Mouse (Mus musculus): ENCODE results near the gene Tet1. TPM values are rescaled to one million over a fixed set of nuclear protein-coding genes. Genes with fewer than 3 reads are reported as not detected.

The Tet1 gene
- polyA plus RNA-seq, 1 experiment from 2014 or later, result 28.7 TPM

- no peak for ATAC-seq (ENCODE audit: insufficient number of reproducible peaks, insufficient read depth, low FRiP score, low TSS enrichment, low read depth)
- Histone ChIP-seq H3K4me2 (no peak overlapping the region), H3K9me3 (no peaks in the 10 kb centered on the region), H3K9ac (replicated peaks) (no peak overlapping the region), H3K27ac (no peak overlapping the region), H3K4me1 (replicated peaks) (no peaks in the 10 kb centered on the region), H3K4me3 (replicated peaks) (no peak overlapping the region), H3K36me3 (no peaks in the 10 kb centered on the region), H3K27me3 (no peaks in the 10 kb centered on the region)
- WGBS, result 56% methylated on average over 1 of the region's 1 CpGs
Observed at GRCm38 (mm10) chr10:62902829-62903228, 6.0 kb downstream of the Tet1 start.

DNA sequence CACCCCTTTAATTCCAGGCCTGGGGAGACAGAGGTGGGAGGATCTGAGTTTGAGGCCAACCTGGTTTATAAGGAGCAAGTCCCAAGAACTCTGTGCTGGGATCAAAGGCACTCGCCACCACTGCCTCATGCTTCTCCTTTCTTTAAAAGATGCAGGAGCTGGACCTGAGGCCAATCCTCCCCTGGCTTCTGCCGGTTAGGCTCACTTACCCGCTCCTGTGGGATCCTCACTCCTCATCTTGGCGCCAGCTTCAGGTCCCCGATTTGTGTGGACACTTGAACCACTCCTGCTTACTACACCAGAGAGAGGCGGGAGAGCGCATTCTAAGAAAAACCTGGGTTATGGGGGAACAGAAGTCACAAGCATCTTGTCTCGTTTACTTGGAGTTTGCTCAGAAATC, 7.0 kb downstream of the Tet1 start:
- H3K9ac ChIP-seq (replicated peaks), result no peak overlapping the region
- H3K36me3 ChIP-seq, result no peaks in the 10 kb centered on the region
- no peaks in the 10 kb centered on the region for H3K27me3 ChIP-seq
- no peak overlapping the region for H3K27ac ChIP-seq
- H3K4me1 ChIP-seq (replicated peaks), result no peaks in the 10 kb centered on the region
- 31% methylated on average over 8 of the region's 8 CpGs for WGBS
- no peak overlapping the region for H3K4me2 ChIP-seq
- no peak overlapping the region for H3K4me3 ChIP-seq (replicated peaks)
- no peak for ATAC-seq (ENCODE audit: insufficient number of reproducible peaks, insufficient read depth, low FRiP score, low TSS enrichment, low read depth)
- no peaks in the 10 kb centered on the region for H3K9me3 ChIP-seq

DNA sequence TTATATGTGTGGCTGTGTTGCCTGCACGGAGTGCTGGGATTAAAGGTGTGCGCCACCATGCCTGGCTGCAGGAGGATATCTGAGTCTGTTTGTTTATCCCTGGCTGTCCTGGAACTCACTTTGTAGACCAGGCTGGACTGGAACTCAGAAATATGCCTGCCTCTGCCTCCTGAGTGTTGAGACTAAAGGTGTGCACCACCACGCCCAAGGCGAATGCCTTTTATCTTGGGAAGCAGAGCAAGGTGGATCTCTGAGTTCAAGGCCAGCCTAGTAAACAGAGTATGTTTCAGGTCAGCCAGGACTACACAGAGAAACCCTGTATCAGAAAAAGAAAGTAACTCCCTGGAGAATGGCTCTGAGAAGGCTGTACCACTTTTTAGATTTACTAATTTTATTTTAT, 8.7 kb downstream of the Tet1 start:
- H3K9ac ChIP-seq (replicated peaks), result no peak overlapping the region
- H3K27me3 ChIP-seq, result no peaks in the 10 kb centered on the region
- no peak overlapping the region for H3K4me3 ChIP-seq (replicated peaks)
- 96% methylated on average over 4 of the region's 4 CpGs for WGBS
- H3K4me2 ChIP-seq, result no peak overlapping the region
- H3K27ac ChIP-seq, result no peak overlapping the region
- no peak for ATAC-seq (ENCODE audit: insufficient number of reproducible peaks, insufficient read depth, low FRiP score, low TSS enrichment, low read depth)
- H3K9me3 ChIP-seq, result no peaks in the 10 kb centered on the region
- no peaks in the 10 kb centered on the region for H3K4me1 ChIP-seq (replicated peaks)
- no peaks in the 10 kb centered on the region for H3K36me3 ChIP-seq

GRCm38 (mm10) chr10:62898061-62898460, 10.7 kb downstream of the Tet1 start:
- Histone ChIP-seq H3K9ac (replicated peaks) (no peak overlapping the region), H3K4me2 (no peak overlapping the region), H3K27ac (no peak overlapping the region), H3K4me3 (replicated peaks) (no peak overlapping the region), H3K36me3 (no peaks in the 10 kb centered on the region), H3K9me3 (no peaks in the 10 kb centered on the region), H3K4me1 (replicated peaks) (no peaks in the 10 kb centered on the region), H3K27me3 (no peaks in the 10 kb centered on the region)
- no peak for ATAC-seq (ENCODE audit: insufficient number of reproducible peaks, insufficient read depth, low FRiP score, low TSS enrichment, low read depth)
- WGBS, result 80% methylated on average over 2 of the region's 2 CpGs

DNA sequence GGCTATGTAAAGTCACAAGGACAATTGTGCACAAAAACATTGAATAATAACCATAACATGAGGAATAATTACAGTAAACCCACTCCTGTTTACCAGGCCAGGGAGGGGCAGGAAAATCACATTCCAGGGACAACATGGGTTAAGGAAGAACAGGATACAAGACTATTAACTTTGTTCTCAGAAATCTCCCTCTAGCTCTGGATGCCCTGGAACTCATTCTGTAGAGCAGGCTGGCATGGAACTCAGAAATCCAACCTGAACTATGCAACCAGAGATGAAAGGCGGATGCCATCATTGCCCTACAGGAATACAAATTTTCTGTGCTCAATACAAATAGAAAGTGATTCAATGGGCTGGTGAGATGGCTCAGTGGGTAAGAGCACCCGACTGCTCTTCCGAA, 11.4 kb downstream of the Tet1 start:
- Histone ChIP-seq H3K4me1 (replicated peaks) (no peaks in the 10 kb centered on the region), H3K36me3 (no peaks in the 10 kb centered on the region), H3K4me3 (replicated peaks) (no peak overlapping the region), H3K9me3 (no peaks in the 10 kb centered on the region), H3K27ac (no peak overlapping the region), H3K4me2 (no peak overlapping the region), H3K27me3 (no peaks in the 10 kb centered on the region), H3K9ac (replicated peaks) (no peak overlapping the region)
- no peak for ATAC-seq (ENCODE audit: insufficient number of reproducible peaks, insufficient read depth, low FRiP score, low TSS enrichment, low read depth)
- 95% methylated on average over 3 of the region's 3 CpGs for WGBS

DNA sequence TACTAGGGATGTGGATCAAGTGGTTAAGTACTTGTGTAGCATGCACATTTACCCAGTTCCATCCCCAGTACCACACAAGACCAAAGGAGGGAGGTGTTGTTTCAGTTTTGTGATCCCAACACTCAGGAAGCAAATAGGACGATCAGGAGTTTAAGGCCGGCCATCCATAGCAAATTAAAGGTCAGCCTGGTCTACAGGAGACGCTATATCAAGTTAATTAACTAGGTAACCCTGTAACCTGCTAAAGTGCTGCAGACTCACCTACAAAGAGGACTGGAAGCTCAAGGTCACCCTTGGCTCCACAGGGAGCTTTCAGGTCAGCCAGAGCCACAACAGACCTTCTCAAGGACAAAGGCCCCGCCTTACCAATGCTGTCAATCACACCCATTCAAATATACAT, 12.0 kb downstream of the Tet1 start:
- Histone ChIP-seq H3K9ac (replicated peaks) (no peak overlapping the region), H3K4me2 (no peak overlapping the region), H3K4me3 (replicated peaks) (no peak overlapping the region), H3K4me1 (replicated peaks) (no peaks in the 10 kb centered on the region), H3K36me3 (no peaks in the 10 kb centered on the region), H3K9me3 (no peaks in the 10 kb centered on the region), H3K27ac (no peak overlapping the region), H3K27me3 (no peaks in the 10 kb centered on the region)
- 62% methylated on average over 4 of the region's 4 CpGs for WGBS
- no peak for ATAC-seq (ENCODE audit: insufficient number of reproducible peaks, insufficient read depth, low FRiP score, low TSS enrichment, low read depth)

DNA sequence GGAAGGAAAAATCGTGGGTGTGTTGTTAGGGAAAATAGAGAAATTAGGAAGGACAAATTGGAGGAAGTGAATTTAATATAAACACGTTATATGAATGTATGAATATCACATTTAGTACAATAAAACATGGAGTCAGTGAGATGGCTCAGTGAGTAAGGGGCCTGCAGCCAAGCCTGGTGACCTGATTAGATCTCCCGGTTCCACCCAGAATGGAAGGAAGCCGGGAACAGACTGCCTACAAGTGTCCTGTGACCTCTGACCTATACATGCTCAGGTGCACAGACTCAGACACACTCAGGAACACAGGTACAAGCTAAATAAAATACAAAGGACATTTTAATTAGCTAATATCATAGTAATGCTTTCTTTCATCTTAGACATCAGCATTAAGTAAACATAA, 12.8 kb downstream of the Tet1 start:
- Histone ChIP-seq H3K36me3 (no peaks in the 10 kb centered on the region), H3K4me1 (replicated peaks) (no peaks in the 10 kb centered on the region)
- WGBS, result 72% methylated on average over 4 of the region's 4 CpGs

GRCm38 (mm10) chr10:62895386-62895785, 13.4 kb downstream of the Tet1 start:
- Histone ChIP-seq H3K9me3 (no peaks in the 10 kb centered on the region), H3K4me1 (replicated peaks) (no peaks in the 10 kb centered on the region), H3K36me3 (no peaks in the 10 kb centered on the region), H3K27ac (no peak overlapping the region), H3K4me3 (replicated peaks) (no peak overlapping the region), H3K4me2 (no peak overlapping the region), H3K27me3 (no peaks in the 10 kb centered on the region), H3K9ac (replicated peaks) (no peak overlapping the region)
- 77% methylated on average over 6 of the region's 6 CpGs for WGBS
- no peak for ATAC-seq (ENCODE audit: insufficient number of reproducible peaks, insufficient read depth, low FRiP score, low TSS enrichment, low read depth)

More for the DNA sequence above, 12.8 kb downstream of the Tet1 start:
- no peak overlapping the region for H3K4me2 ChIP-seq
- no peak overlapping the region for H3K9ac ChIP-seq (replicated peaks)
- H3K27ac ChIP-seq, result no peak overlapping the region
- H3K27me3 ChIP-seq, result no peaks in the 10 kb centered on the region
- H3K4me3 ChIP-seq (replicated peaks), result no peak overlapping the region
- no peaks in the 10 kb centered on the region for H3K9me3 ChIP-seq
- ATAC-seq (ENCODE audit: insufficient number of reproducible peaks, insufficient read depth, low FRiP score, low TSS enrichment, low read depth), result no peak

- no peaks in the 10 kb centered on the region for H3K36me3 ChIP-seq
- no peak overlapping the region for H3K9ac ChIP-seq (replicated peaks)
- H3K27ac ChIP-seq, result no peak overlapping the region
- no peaks in the 10 kb centered on the region for H3K4me1 ChIP-seq (replicated peaks)
- 79% methylated on average over 3 of the region's 3 CpGs for WGBS
- no peak overlapping the region for H3K4me3 ChIP-seq (replicated peaks)
- H3K4me2 ChIP-seq, result no peak overlapping the region
- no peaks in the 10 kb centered on the region for H3K27me3 ChIP-seq
- no peaks in the 10 kb centered on the region for H3K9me3 ChIP-seq
- ATAC-seq (ENCODE audit: insufficient number of reproducible peaks, insufficient read depth, low FRiP score, low TSS enrichment, low read depth), result no peak
Observed at GRCm38 (mm10) chr10:62894447-62894846, 14.3 kb downstream of the Tet1 start.

DNA sequence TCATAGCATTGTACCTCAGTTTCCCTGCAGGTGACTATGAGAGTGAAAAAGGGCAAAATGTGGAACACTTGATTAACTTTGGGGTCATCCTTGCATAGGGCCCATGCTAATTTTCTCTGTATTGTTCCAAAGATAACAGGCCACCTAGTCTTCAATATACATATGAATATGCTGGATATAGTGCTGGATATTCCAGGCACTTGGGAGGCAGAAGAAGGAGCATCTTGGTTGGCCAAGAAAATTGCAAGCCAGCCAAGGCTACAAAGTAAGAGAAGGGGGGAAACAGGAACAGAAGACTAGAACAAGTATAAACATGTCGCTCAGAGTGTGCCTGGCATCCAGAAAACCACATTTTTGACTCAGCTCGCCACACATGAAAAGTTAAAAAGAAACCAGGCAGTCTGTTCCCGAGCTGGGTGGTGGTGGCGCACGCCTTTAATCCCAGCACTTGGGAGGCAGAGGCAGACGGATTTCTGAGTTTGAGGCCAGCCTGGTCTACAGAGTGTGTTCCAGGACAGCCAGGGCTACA, 15.4 kb downstream of the Tet1 start:
- no peak overlapping the region for H3K4me2 ChIP-seq
- H3K4me1 ChIP-seq (replicated peaks), result no peaks in the 10 kb centered on the region
- no peak overlapping the region for H3K9ac ChIP-seq (replicated peaks)
- no peak overlapping the region for H3K27ac ChIP-seq
- no peak overlapping the region for H3K4me3 ChIP-seq (replicated peaks)
- WGBS, result 70% methylated on average over 6 of the region's 6 CpGs
- no peaks in the 10 kb centered on the region for H3K9me3 ChIP-seq
- no peaks in the 10 kb centered on the region for H3K36me3 ChIP-seq
- no peak for ATAC-seq (ENCODE audit: insufficient number of reproducible peaks, insufficient read depth, low FRiP score, low TSS enrichment, low read depth)
- H3K27me3 ChIP-seq, result no peaks in the 10 kb centered on the region

DNA sequence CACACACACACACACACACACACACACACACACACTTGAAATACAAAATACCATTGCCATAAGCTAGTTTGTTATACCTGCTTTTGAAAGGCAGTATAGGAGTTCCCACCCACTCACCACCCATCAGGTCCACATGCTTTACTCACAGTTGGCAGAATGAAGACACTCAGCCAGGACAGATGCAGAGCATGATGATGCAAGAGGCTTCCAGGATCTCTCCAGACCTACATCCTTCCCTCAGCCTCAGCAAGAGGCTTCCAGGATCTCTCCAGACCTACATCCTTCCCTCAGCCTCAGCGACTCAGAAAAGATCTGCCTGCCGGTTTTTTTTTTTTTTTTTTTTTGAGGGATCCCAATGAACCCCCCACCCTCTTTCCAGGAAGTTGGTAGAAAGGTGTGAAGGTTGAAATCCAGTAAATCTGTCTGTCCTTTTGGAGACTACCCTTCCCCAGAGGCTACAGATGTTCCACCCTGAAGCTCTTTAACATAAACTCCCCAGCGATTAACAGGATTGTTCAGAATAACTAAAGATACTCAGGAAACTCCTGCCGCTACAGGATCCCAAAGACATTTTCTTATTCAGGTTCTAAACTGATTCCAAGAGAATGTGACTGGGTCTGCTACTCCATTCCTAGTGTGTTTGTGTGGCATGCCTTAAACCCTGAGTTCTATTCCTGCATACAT, 16.1 kb downstream of the Tet1 start:
- H3K36me3 ChIP-seq, result no peaks in the 10 kb centered on the region
- no peaks in the 10 kb centered on the region for H3K9me3 ChIP-seq
- no peak overlapping the region for H3K4me3 ChIP-seq (replicated peaks)
- no peak overlapping the region for H3K27ac ChIP-seq
- no peak overlapping the region for H3K9ac ChIP-seq (replicated peaks)
- H3K4me1 ChIP-seq (replicated peaks), result no peaks in the 10 kb centered on the region
- H3K4me2 ChIP-seq, result no peak overlapping the region
- H3K27me3 ChIP-seq, result no peaks in the 10 kb centered on the region
- ATAC-seq (ENCODE audit: insufficient number of reproducible peaks, insufficient read depth, low FRiP score, low TSS enrichment, low read depth), result no peak
- WGBS, result 24% methylated on average over 4 of the region's 4 CpGs

DNA sequence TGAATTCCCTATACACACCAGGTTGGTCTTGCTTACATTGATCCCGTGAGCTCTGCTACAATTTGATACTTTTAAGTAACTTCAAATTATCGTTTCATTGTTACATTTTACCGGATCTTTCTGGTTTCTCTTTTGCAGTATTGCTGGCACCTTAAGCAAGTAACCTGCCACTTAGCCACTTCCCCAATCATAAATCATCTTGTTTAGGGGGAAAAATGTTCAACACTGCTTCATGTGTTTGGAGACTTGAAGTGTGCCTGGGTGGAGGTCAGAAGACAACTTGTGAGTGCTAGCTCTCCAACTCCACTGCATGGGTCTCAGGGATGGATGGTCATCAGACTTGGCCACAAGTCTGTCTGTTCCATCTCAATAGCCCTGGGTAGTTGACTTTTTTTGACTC, 17.8 kb downstream of the Tet1 start:
- Histone ChIP-seq H3K9me3 (no peaks in the 10 kb centered on the region), H3K36me3 (no peaks in the 10 kb centered on the region), H3K27ac (no peak overlapping the region), H3K4me3 (replicated peaks) (no peak overlapping the region), H3K27me3 (no peaks in the 10 kb centered on the region), H3K9ac (replicated peaks) (no peak overlapping the region), H3K4me1 (replicated peaks) (no peaks in the 10 kb centered on the region), H3K4me2 (no peak overlapping the region)
- ATAC-seq (ENCODE audit: insufficient number of reproducible peaks, insufficient read depth, low FRiP score, low TSS enrichment, low read depth), result no peak
- WGBS, result 81% methylated on average over 3 of the region's 3 CpGs

Measured in limb, embryonic 12.5 days (tissue).